Mouse (Mus musculus) heart, adult 18-20 months (tissue): ENCODE data around the gene Cdh7. TPM values are rescaled to one million over a fixed set of nuclear protein-coding genes. Genes with fewer than 3 reads are reported as not detected.

ENCODE experiments used
- DNase-seq, 2 experiments: peaks; one replicate each; pipeline ENCODE4 v3.0.0; 2021 to 2022; ENCODE audit warnings: mixed read lengths in 1 of 2
- long read RNA-seq, 2 experiments: library from polyadenylated mRNA; stranded (forward); transcript quantifications; one replicate each; pipeline ENCODE4 v2.0.0; 2021
- total RNA-seq, 2 experiments: library from RNA; stranded (reverse); gene quantifications; 2 replicates each; pipeline ENCODE4 v1.2.3; 2021

Gene Cdh7
- not detected for total RNA-seq
- long read RNA-seq, experiment 1 = 0 reads
- long read RNA-seq, experiment 2 = 0 reads

GRCm38 (mm10) chr1:109982064-109982808 lies at the start of gene Cdh7:
Cdh7 (plus strand) TSS chr1:109982431.
- DNase-seq = no peak

GRCm38 (mm10) chr1:109932674-109933073 lies 49.6 kb upstream of the Cdh7 start:
- no peak for DNase-seq

GRCm38 (mm10) chr1:109948571-109948970 lies 33.7 kb upstream of the Cdh7 start:
- DNase-seq = no peak

GRCm38 (mm10) chr1:109971721-109972425 lies 10.4 kb upstream of the Cdh7 start:
- DNase-seq = no peak

- DNase-seq = no peak
Measured at GRCm38 (mm10) chr1:109972426-109973015, 9.7 kb upstream of the Cdh7 start.

GRCm38 (mm10) chr1:109982809-109983536 lies 742 bp downstream of the Cdh7 start:
- no peak for DNase-seq

- no peak for DNase-seq
Measured at GRCm38 (mm10) chr1:109983537-109983912, 1.3 kb downstream of the Cdh7 start.

GRCm38 (mm10) chr1:109984776-109985175 lies 2.5 kb downstream of the Cdh7 start:
- no peak for DNase-seq

GRCm38 (mm10) chr1:109985468-109985867 lies 3.2 kb downstream of the Cdh7 start:
- no peak for DNase-seq

- no peak for DNase-seq
Measured at GRCm38 (mm10) chr1:109989541-109989940, 7.3 kb downstream of the Cdh7 start.

- DNase-seq = no peak
Measured at GRCm38 (mm10) chr1:109993906-109994305, 11.7 kb downstream of the Cdh7 start.

- DNase-seq = no peak
Measured at GRCm38 (mm10) chr1:110004451-110004850, 22.2 kb downstream of the Cdh7 start.

- DNase-seq = no peak
Measured at GRCm38 (mm10) chr1:110005038-110005437, 22.8 kb downstream of the Cdh7 start.

GRCm38 (mm10) chr1:110012153-110012552 lies 29.9 kb downstream of the Cdh7 start:
- DNase-seq = no peak

GRCm38 (mm10) chr1:110056317-110056716 lies 74.1 kb downstream of the Cdh7 start:
- no peak for DNase-seq

- no peak for DNase-seq
Measured at GRCm38 (mm10) chr1:110067405-110067804, 85.2 kb downstream of the Cdh7 start.

GRCm38 (mm10) chr1:110078471-110078870 lies 96.2 kb downstream of the Cdh7 start:
- DNase-seq = no peak

GRCm38 (mm10) chr1:110118071-110118470 lies 135.8 kb downstream of the Cdh7 start:
- no peak for DNase-seq

GRCm38 (mm10) chr1:110118862-110119261 lies 136.6 kb downstream of the Cdh7 start:
- DNase-seq = no peak

GRCm38 (mm10) chr1:110171459-110171858 lies 189.2 kb downstream of the Cdh7 start:
- DNase-seq = peak in 1 of 2 experiments; percentile 3
